Mouse (Mus musculus) cortical plate, adult 2 months (tissue): ENCODE results near the gene Il33.

Experiments used
- CTCF ChIP-seq: fragments of 200-500 bp; IDR thresholded peaks from 2 replicates; pipeline ENCODE4 v1.5.1; 2011; ENCODE audit warnings: mild to moderate bottlenecking, control low read depth, low read length; ENCODE audit not compliant: insufficient read depth; ENCODE audit errors: extremely low read depth
- POLR2A ChIP-seq: fragments of 200-500 bp; IDR thresholded peaks from 2 replicates; pipeline ENCODE4 v1.6.1; 2011; ENCODE audit warnings: mild to moderate bottlenecking, low read length, control low read depth; ENCODE audit not compliant: insufficient read depth; ENCODE audit errors: extremely low read depth

DNA sequence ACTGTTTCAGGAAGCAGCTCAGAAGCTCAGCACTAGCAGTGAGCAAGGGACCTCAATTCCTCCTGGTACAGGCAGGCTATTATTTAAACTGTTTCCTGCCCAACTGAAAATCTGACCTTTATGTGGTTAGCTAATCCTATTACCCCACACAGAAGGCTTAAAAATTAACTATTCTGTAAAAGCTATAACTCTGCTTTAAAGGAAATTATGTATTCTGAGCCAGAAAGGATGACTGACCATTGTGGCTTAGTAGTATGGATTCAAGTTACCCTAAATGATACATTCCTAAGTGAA lies 21.5 kb downstream of the Il33 start:
- no peak for TF ChIP-seq CTCF
- no peak for TF ChIP-seq POLR2A
